Mouse (Mus musculus) myocyte (in vitro differentiated cells): ENCODE measurements around the gene Tax1bp1.

Experiments
- CEBPB ChIP-seq: IDR thresholded peaks from 2 replicates; pipeline ENCODE4 v1.6.1; 2011; ENCODE audit warnings: mild to moderate bottlenecking, moderate library complexity; ENCODE audit not compliant: poor library complexity, insufficient read depth, severe bottlenecking
- E2F4 ChIP-seq: IDR thresholded peaks from one replicate; pipeline ENCODE4 v1.6.1; 2011; ENCODE audit warnings: mild to moderate bottlenecking, control low read depth, moderate library complexity; ENCODE audit not compliant: insufficient read depth
- MAX ChIP-seq: IDR thresholded peaks from one replicate; pipeline ENCODE4 v1.6.1; 2011; ENCODE audit warnings: low read depth, mild to moderate bottlenecking, control low read depth
- POLR2A ChIP-seq: IDR thresholded peaks from one replicate; pipeline ENCODE4 v1.6.1; 2011; ENCODE audit warnings: low read depth, mild to moderate bottlenecking, control low read depth, moderate library complexity; ENCODE audit not compliant: insufficient read length
- POLR2AphosphoS2 ChIP-seq: IDR thresholded peaks from one replicate; pipeline ENCODE4 v1.6.1; 2011; ENCODE audit warnings: low read depth, control low read depth; ENCODE audit not compliant: insufficient read length
- SRF ChIP-seq: IDR thresholded peaks from one replicate; pipeline ENCODE4 v1.6.1; 2011; ENCODE audit warnings: low read depth; ENCODE audit not compliant: control insufficient read depth, insufficient read length
- TCF12 ChIP-seq: IDR thresholded peaks from one replicate; pipeline ENCODE4 v1.6.1; 2011; ENCODE audit warnings: mild to moderate bottlenecking, control low read depth; ENCODE audit not compliant: poor library complexity, insufficient read depth, severe bottlenecking
- TCF3 ChIP-seq: IDR thresholded peaks from one replicate; pipeline ENCODE4 v1.6.1; 2011; ENCODE audit warnings: low read depth, control low read depth; ENCODE audit not compliant: insufficient read length
- USF1 ChIP-seq: IDR thresholded peaks from one replicate; pipeline ENCODE4 v1.6.1; 2011; ENCODE audit warnings: low read depth, mild to moderate bottlenecking, control low read depth, moderate library complexity

DNA sequence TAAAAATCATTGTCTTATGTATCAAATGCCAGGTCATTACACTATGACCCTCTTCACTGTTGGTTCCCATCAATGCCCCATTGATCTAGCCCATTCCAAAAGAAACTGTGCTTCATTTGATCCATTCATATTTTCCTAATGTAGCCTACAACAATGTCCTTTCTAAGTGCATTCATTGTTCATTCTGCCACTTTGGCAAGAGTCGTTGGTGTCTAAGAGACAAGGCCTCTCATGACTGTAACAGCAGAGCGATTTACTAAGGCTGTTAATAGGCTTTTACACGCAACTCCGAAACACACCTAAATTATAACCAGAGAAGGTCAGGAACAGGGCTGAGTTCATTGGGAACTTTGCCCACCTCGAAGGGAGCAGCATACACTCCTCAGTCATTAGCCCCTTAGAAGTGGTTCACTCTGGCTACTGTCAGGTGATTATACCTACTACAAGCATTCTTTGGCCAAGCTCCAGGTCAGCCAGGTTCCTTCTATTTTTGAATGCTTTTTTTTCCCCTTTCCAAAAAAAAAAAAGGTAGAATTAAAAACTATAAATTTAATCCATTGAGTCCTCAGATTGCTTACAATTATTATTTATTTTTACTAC, 26.5 kb upstream of the Tax1bp1 start:
- TF ChIP-seq USF1 (no peak), TCF3 (no peak), POLR2A (no peak), POLR2AphosphoS2 (no peak), E2F4 (no peak), TCF12 (no peak), CEBPB (no peak), MAX (no peak), SRF (no peak)
